Mouse (Mus musculus): ENCODE measurements around the gene Celsr3. TPM values are rescaled to one million over a fixed set of nuclear protein-coding genes. Genes with fewer than 3 reads are reported as not detected.
A peak's percentile ranks its signal among the peaks of the same experiment; 100 is the strongest.

The Celsr3 gene
- 12.1 and 14.3 TPM in 2 replicates for polyA plus RNA-seq (2016; fragmentation: Nextera tagmentation; extraction: Ambion mirVana)

DNA sequence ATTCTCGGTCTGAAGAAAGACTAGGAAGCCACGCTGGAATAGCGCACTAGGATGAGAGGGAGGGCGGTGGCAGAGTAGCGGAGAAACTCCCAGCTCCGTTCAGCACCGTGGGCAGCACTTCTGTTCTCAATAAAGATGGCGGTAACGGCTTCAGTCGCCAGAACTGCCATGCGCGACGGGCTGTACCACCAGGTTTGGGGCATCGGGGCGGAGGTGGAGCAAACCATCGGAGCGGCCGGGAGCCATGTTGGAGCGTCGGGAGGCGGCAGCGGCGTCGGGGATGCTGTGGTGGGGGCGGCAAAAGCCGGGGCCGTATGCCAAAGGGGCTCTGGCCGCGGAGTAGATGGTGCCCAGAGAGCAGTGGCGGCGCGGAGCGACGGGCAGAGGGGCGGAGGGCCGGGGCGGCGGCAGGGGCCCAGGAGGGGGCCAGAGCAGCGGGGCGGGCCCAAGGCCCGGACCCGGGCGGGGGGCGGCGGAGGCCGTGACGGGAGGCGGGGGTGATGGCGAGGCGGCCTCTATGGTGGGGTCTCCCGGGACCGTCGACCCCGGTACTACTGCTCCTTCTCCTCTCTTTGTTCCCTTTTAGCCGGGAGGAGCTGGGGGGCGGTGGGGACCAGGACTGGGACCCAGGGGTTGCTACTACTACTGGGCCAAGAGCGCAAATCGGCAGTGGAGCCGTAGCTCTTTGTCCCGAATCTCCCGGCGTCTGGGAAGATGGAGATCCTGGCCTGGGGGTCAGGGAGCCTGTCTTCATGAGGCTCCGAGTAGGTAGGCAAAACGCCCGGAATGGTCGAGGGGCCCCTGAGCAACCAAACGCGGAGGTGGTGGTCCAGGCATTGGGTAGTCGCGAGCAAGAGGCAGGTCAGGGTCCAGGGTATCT lies at the start of gene Celsr3:
TSS of gene Celsr3 (plus strand) at position 501 of the 880 bp plus-strand sequence.
- Histone ChIP-seq H3K9ac (peak within 1 kb of the TSS; percentile 86), H3K4me2 (replicated peaks) (peak within 1 kb of the TSS; percentile 85), H3K4me3 (peak within 1 kb of the TSS; percentile 71), H3K27me3 (replicated peaks) (peaks cover 64% of the 10 kb centered on the region), H3K9me3 (no peaks in the 10 kb centered on the region), H3K4me1 (peaks cover 45% of the 10 kb centered on the region), H3K27ac (peak within 1 kb of the TSS; percentile 67), H3K36me3 (peaks cover 22% of the 10 kb centered on the region)
- WGBS: 2% methylated on average over 68 of the region's 70 CpGs
- peak; percentile 66 for ATAC-seq (ENCODE audit: low FRiP score, low read depth)

DNA sequence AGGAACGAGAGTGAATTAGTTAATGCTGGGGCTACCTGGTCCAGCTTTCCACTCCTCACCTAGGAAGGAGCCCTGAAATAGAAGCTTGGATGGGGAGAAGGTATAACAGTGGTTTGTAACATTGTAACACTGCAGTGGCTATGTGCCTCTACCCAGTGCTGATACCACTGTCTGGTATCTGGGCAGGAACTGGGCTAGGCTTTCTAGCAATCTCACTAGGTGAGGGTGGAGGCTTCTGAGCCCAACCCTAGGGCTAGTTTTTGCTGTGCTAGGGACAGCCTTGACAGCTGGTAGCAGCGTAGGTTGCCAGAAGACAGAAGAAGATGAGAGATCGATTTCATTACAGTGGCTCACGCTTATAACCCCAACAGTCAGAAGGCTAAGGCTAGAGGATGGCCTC lies 49.5 kb upstream of the Celsr3 start:
- Histone ChIP-seq H3K4me1 (no peaks in the 10 kb centered on the region), H3K27me3 (replicated peaks) (0 out of 2 replicates have a peak, but pooled peaks cover 2% of the 10 kb centered on the region), H3K36me3 (no peaks in the 10 kb centered on the region), H3K27ac (no peak overlapping the region), H3K4me3 (no peak overlapping the region), H3K4me2 (replicated peaks) (no peak overlapping the region), H3K9me3 (no peaks in the 10 kb centered on the region), H3K9ac (no peak overlapping the region)
- no peak for ATAC-seq (ENCODE audit: low FRiP score, low read depth)
- WGBS: 87% methylated on average over 4 of the region's 4 CpGs

DNA sequence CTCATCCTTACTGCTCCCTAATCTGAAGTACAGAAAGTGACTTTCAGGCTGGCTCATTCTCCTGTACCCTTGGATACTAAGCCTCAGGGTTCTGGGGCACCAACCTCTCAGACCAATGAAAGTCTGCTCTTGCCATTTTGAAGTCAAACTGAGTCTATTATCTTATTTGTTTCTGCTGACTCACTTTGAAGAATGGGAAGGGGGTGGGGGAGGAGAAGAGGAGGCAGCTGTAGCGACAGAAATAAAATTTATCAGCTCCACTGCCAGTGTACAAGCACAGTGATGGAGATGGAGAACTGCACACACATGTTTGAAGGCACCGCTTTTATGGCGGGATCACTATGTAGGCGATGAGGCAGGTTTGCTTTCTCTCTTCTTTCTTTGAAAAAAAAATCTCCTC lies 48.8 kb upstream of the Celsr3 start:
- H3K36me3 ChIP-seq: no peaks in the 10 kb centered on the region
- no peak for ATAC-seq (ENCODE audit: low FRiP score, low read depth)
- H3K27ac ChIP-seq: no peak overlapping the region
- H3K4me1 ChIP-seq: no peaks in the 10 kb centered on the region; the same call in 1 of the 2 replicates
- no peak overlapping the region for H3K9ac ChIP-seq
- 77% methylated on average over 4 of the region's 4 CpGs for WGBS
- H3K4me2 ChIP-seq (replicated peaks): no peak overlapping the region
- no peak overlapping the region for H3K4me3 ChIP-seq
- H3K9me3 ChIP-seq: no peaks in the 10 kb centered on the region
- H3K27me3 ChIP-seq (replicated peaks): 0 out of 2 replicates have a peak, but pooled peaks cover 2% of the 10 kb centered on the region

DNA sequence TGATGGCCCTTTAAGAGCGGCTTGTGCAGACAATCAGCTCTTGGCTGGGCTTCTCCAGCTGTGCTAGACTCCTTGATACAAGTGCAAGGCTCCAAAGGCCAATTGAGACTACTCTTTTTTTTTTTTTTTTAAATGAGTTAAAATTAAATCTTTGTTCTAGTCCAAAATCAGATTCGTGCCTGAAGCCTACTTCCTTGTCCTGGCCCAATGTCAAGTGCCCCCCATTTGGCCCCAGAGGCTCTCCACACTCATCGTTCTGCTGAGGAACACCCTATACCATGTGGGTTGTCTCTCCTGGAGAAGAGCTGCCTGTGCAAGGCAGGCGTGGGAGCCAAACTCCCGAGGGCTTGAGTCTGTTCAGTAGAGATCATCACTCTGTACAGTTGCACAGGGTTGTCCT lies 45.2 kb upstream of the Celsr3 start:
- Histone ChIP-seq H3K9me3 (no peaks in the 10 kb centered on the region), H3K36me3 (no peaks in the 10 kb centered on the region), H3K27me3 (replicated peaks) (no peaks in the 10 kb centered on the region), H3K4me3 (no peak overlapping the region), H3K9ac (no peak overlapping the region), H3K4me2 (replicated peaks) (no peak overlapping the region), H3K27ac (no peak overlapping the region), H3K4me1 (peaks cover 16% of the 10 kb centered on the region)
- ATAC-seq (ENCODE audit: low FRiP score, low read depth): no peak
- 62% methylated on average over 5 of the region's 5 CpGs for WGBS

DNA sequence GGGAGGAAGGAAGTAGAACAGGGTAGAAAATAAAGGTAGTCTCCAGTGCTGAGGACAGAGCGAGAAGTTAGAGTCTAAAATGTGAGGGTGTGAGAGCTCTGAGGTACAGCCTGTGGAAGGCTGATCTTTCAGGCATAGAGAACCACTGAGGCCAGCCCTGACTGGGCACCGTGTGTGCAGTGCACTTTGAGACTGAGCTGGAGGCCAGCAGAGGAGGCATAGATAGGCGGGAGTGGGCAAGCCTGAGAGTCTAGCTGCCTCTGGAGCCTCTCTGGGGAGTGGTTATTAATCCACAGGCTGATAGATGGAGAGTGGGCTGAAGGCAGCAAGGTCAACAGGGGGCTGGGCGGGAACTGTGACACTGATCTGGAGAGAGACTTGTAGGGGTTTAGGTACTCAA lies 44.2 kb upstream of the Celsr3 start:
- no peaks in the 10 kb centered on the region for H3K36me3 ChIP-seq
- no peak overlapping the region for H3K9ac ChIP-seq
- no peak overlapping the region for H3K4me3 ChIP-seq
- no peak overlapping the region for H3K27ac ChIP-seq
- peaks cover 24% of the 10 kb centered on the region for H3K4me1 ChIP-seq
- 57% methylated on average over 4 of the region's 4 CpGs for WGBS
- H3K27me3 ChIP-seq (replicated peaks): no peaks in the 10 kb centered on the region
- no peak overlapping the region for H3K4me2 ChIP-seq (replicated peaks)
- no peaks in the 10 kb centered on the region for H3K9me3 ChIP-seq
- no peak for ATAC-seq (ENCODE audit: low FRiP score, low read depth)

DNA sequence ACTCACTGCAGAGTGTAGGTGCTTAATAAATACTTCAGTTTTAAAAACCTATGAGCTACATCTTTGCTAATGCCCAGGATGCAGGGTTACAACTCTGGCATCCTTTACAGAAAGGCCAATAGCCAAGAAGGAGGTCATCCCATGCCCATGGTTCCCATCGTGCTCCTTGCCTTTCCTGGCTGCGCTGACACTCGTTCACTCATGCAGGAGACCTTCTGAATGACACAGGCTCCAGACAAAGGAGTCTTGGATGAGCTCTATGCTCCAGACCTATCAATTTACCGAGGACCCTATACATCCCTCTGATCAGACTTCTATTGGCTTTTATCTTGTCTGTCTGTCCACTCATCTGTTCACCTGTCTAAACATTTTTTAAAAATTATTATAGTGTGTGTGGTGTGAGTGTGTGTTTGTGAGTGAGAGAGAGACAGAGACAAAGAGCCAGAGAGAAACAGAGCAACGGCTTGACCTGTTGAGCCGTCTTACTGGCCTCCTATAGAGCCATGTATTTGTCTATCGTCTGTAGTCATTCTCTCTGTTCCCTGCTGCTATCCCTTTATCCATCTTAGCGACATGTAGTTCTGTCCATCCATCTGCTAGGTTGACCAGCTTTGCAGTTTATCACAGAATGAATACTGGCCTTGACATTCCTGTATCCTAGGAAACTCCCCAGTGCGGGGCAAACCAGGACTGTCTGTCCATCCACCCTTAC lies 43.1 kb upstream of the Celsr3 start:
- H3K36me3 ChIP-seq: no peaks in the 10 kb centered on the region
- H3K9ac ChIP-seq: peak overlapping the region; percentile 96; the same call in 1 of the 2 replicates
- peak overlapping the region; percentile 78 for H3K4me2 ChIP-seq (replicated peaks)
- peak overlapping the region; percentile 91 for H3K27ac ChIP-seq
- peaks cover 35% of the 10 kb centered on the region for H3K4me1 ChIP-seq
- H3K27me3 ChIP-seq (replicated peaks): no peaks in the 10 kb centered on the region
- WGBS: 15% methylated on average over 9 of the region's 9 CpGs
- no peaks in the 10 kb centered on the region for H3K9me3 ChIP-seq
- peak; percentile 4 for ATAC-seq (ENCODE audit: low FRiP score, low read depth)
- peak overlapping the region; percentile 84 for H3K4me3 ChIP-seq

DNA sequence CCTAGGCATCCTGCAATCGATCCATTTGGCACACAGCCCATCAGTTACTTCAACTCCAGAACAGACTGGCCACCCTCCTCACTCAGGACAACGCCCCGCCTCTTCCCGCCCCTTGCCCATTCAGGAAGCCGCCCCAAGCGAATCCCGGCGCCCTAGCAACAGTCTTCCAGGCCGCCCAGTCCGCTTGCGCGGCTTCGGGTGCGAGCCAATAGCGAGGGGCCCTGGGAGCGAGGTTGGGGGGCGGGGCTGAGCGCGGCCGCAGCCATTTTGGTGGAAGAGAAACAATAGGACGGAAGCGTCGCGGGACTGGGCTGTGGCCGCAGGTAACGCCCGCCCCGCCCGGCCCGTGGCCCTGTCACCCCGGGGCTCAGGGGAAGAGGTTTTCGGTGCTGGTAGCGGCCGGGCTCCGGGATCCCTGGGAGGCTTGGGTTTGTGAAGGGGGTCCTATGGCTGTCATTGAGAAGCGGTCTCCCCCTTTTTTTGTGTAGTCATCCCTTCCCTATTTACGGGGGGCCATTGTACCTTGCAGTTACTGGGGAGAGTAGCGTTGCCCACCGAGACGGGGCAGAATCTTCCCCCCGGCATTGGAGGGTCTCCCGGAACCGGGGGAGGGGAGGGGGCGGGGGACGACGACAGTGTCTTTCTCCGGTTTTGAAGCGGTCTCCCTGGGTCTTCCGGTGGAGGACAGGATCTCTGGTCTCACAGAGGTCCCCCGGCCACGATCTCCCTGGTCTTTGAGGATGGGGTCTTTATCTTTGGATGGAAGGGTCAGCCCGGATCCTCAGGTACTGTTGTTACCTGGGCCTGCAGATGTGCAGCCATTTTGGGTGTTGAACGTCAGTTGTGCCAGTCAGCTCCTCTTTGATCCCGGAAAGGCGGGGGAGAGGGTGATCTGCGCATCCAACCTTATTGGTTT lies 42.3 kb upstream of the Celsr3 start, which contains the start of gene Ip6k2:
TSS of gene Ip6k2 (plus strand) at position 249 of the 916 bp plus-strand sequence.
- H3K4me3 ChIP-seq: peak within 1 kb of the TSS; percentile 84
- H3K9me3 ChIP-seq: no peaks in the 10 kb centered on the region
- no peaks in the 10 kb centered on the region for H3K27me3 ChIP-seq (replicated peaks)
- WGBS: under 1% methylated on average over 56 of the region's 56 CpGs
- peak; percentile 98 for ATAC-seq (ENCODE audit: low FRiP score, low read depth)
- peak within 1 kb of the TSS; percentile 78 for H3K4me2 ChIP-seq (replicated peaks)
- peaks cover 44% of the 10 kb centered on the region for H3K4me1 ChIP-seq
- H3K27ac ChIP-seq: peak within 1 kb of the TSS; percentile 91
- H3K9ac ChIP-seq: peak within 1 kb of the TSS; percentile 96
- no peaks in the 10 kb centered on the region for H3K36me3 ChIP-seq

DNA sequence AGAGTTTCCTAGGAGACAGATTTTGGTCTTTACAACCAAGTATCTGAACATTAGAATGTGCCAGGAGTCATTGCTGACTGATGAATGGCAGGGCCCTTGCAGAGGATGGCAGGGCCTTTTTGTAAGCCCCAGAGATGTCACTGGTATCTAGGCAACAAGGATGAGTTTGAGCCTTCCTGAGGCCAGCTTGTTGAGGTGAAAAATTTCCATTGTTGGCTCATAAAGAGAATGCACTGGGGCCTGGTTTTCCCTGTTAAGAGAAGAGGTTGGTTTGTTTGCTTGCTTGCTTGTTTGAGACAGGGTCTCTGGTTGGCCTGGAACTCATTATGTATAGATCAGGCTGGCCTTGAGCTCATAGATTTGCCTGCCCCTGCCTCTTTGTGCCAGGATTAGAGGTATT lies 40.7 kb upstream of the Celsr3 start:
- H3K27me3 ChIP-seq (replicated peaks): no peaks in the 10 kb centered on the region
- no peaks in the 10 kb centered on the region for H3K9me3 ChIP-seq
- H3K36me3 ChIP-seq: no peaks in the 10 kb centered on the region
- ATAC-seq (ENCODE audit: low FRiP score, low read depth): no peak
- peak overlapping the region; percentile 84 for H3K4me3 ChIP-seq
- peaks cover 52% of the 10 kb centered on the region for H3K4me1 ChIP-seq
- H3K4me2 ChIP-seq (replicated peaks): peak overlapping the region; percentile 78
- peak overlapping the region; percentile 4; the same call in 1 of the 2 replicates for H3K27ac ChIP-seq
- peak overlapping the region; percentile 96 for H3K9ac ChIP-seq

DNA sequence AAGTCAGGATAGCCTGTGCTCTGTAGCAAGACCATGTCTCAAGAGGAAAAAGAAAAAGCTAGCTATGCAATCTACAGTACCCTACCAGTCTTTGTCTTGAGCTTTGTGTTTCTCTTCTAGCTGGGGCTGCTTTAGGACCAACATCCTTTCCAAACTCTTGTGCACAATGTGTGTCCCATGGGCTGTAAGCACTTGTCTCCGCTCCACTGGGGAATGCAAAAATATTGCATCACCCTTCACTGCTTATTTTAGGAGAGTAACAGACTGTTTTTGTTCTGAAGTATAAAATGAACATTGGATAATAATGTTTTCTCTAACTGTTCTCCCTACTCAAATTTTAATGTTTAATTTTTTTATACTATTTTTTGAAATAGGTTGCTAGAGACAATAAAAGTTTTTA lies 39.6 kb upstream of the Celsr3 start:
- Histone ChIP-seq H3K27me3 (replicated peaks) (no peaks in the 10 kb centered on the region), H3K9me3 (no peaks in the 10 kb centered on the region), H3K27ac (no peak overlapping the region), H3K4me3 (no peak overlapping the region), H3K9ac (no peak overlapping the region), H3K4me2 (replicated peaks) (peak overlapping the region; percentile 78), H3K36me3 (no peaks in the 10 kb centered on the region), H3K4me1 (peaks cover 61% of the 10 kb centered on the region)
- ATAC-seq (ENCODE audit: low FRiP score, low read depth): no peak
- 95% methylated on average over 1 of the region's 1 CpGs for WGBS

DNA sequence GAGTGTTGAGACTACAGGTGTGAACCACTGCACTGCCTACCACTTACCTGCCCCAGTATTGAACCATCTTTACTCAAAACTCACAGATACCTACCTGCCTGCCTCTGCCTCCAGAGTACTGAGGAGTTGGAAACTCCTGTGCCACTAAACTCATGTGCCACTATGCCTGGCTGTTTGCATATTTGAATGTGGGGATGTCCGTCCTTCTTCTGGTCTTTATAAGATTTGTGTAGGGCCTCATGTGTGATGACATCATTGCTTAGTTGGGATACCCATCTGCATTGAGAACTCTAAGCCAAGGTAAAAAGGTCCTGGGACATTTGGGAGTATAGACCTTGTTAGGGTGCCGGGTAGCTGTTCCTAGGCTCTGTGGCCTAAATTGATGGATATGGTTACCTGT lies 39.0 kb upstream of the Celsr3 start:
- H3K4me3 ChIP-seq: no peak overlapping the region
- no peak overlapping the region for H3K27ac ChIP-seq
- peak overlapping the region; percentile 20 for H3K4me2 ChIP-seq (replicated peaks)
- 90% methylated on average over 2 of the region's 2 CpGs for WGBS
- no peak for ATAC-seq (ENCODE audit: low FRiP score, low read depth)
- no peaks in the 10 kb centered on the region for H3K9me3 ChIP-seq
- no peak overlapping the region for H3K9ac ChIP-seq
- no peaks in the 10 kb centered on the region for H3K36me3 ChIP-seq
- H3K27me3 ChIP-seq (replicated peaks): no peaks in the 10 kb centered on the region
- H3K4me1 ChIP-seq: peaks cover 67% of the 10 kb centered on the region

DNA sequence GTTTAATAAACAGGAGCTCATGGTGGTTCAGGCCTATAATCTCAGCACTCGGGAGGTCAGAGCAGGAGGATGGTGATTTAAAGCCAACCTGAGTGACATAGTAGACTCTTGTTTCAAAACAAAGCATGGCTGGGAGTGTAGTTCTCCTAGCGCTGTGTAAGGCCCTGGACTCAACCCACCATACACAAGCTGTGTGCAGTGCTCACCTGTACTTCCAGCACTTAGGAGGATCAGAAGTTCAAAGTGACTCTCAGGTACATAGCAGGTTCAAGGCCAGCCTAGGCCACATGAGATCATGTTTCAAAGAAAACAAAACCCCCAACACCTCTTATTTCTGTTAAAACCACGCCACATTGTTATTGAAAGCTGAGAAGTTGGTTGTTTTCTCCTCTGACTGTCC lies 37.4 kb upstream of the Celsr3 start:
- H3K4me3 ChIP-seq: no peak overlapping the region
- H3K36me3 ChIP-seq: no peaks in the 10 kb centered on the region
- WGBS: 71% methylated on average over 3 of the region's 3 CpGs
- H3K4me2 ChIP-seq (replicated peaks): peak overlapping the region; percentile 18; the same call in 1 of the 2 replicates
- no peaks in the 10 kb centered on the region for H3K27me3 ChIP-seq (replicated peaks)
- no peak overlapping the region for H3K9ac ChIP-seq
- H3K4me1 ChIP-seq: peaks cover 71% of the 10 kb centered on the region
- no peak overlapping the region for H3K27ac ChIP-seq
- no peaks in the 10 kb centered on the region for H3K9me3 ChIP-seq
- no peak for ATAC-seq (ENCODE audit: low FRiP score, low read depth)

Measured in neural tube, embryonic 12.5 days (tissue).